Mouse (Mus musculus): ENCODE measurements around the gene Gm6176. TPM values are rescaled to one million over a fixed set of nuclear protein-coding genes. Genes with fewer than 3 reads are reported as not detected.
"Not testable (repeated sequence)": the region's sequence is repeated elsewhere in the genome, so short reads cannot be mapped to it uniquely, and the experiment has no call there.

The Gm6176 gene
- polyA plus RNA-seq (2012; rRNA removed), result not detected in 2 replicates

GRCm38 (mm10) chr7:22056205-22056604 lies at the start of gene Gm6176:
Gene Gm6176, minus strand, starts transcription at chr7:22056305.
- not testable (repeated sequence) for DNase-seq (ENCODE audit: extremely low spot score in 1 of 2, low spot score in 1 of 2)

- not testable (repeated sequence) for DNase-seq (ENCODE audit: extremely low spot score in 1 of 2, low spot score in 1 of 2)
Observed at GRCm38 (mm10) chr7:22068757-22069156, 12.7 kb upstream of the Gm6176 start, which contains the start of gene Vmn1r139. Gene Vmn1r139, plus strand, starts transcription at chr7:22069057.

GRCm38 (mm10) chr7:22028797-22029196 lies 27.3 kb downstream of the Gm6176 start, which contains the start of gene Vmn1r138:
Gene Vmn1r138, minus strand, starts transcription at chr7:22028897.
- not testable (repeated sequence) for DNase-seq (ENCODE audit: extremely low spot score in 1 of 2, low spot score in 1 of 2)

Other genes with a start within 250 kb of the Gm6176 start
- gene Vmn1r135, start 224.0 kb downstream of the Gm6176 start, polyA plus RNA-seq (2012; rRNA removed), result not detected in 2 replicates
- gene Gm5725, start 212.0 kb downstream of the Gm6176 start, polyA plus RNA-seq (2012; rRNA removed), result not detected in 2 replicates
- gene Gm5891, start 135.0 kb downstream of the Gm6176 start, polyA plus RNA-seq (2012; rRNA removed), result not detected in 2 replicates
- gene Vmn1r137, start 61.7 kb downstream of the Gm6176 start, polyA plus RNA-seq (2012; rRNA removed), result not detected in 2 replicates
- not detected in 2 replicates for gene Vmn1r138, start 27.4 kb downstream of the Gm6176 start, polyA plus RNA-seq (2012; rRNA removed)
- not detected in 2 replicates for gene Vmn1r139, start 12.8 kb upstream of the Gm6176 start, polyA plus RNA-seq (2012; rRNA removed)
- gene Gm16451, start 61.9 kb upstream of the Gm6176 start, polyA plus RNA-seq (2012; rRNA removed), result not detected in 2 replicates
- gene Gm10666, start 78.4 kb upstream of the Gm6176 start, polyA plus RNA-seq (2012; rRNA removed), result not detected in 2 replicates
- not detected in 2 replicates for gene Vmn1r142, start 107.7 kb upstream of the Gm6176 start, polyA plus RNA-seq (2012; rRNA removed)
- not detected in 2 replicates for gene Vmn1r143, start 133.1 kb upstream of the Gm6176 start, polyA plus RNA-seq (2012; rRNA removed)
- not detected in 2 replicates for gene Gm8653, start 145.0 kb upstream of the Gm6176 start, polyA plus RNA-seq (2012; rRNA removed)
- not detected in 2 replicates for gene Gm8453, start 173.2 kb upstream of the Gm6176 start, polyA plus RNA-seq (2012; rRNA removed)

Measured in frontal cortex, adult 2 months (tissue).